Mouse (Mus musculus): ENCODE results near the gene Sgca. TPM values are rescaled to one million over a fixed set of nuclear protein-coding genes. Genes with fewer than 3 reads are reported as not detected.
A peak's percentile ranks its signal among the peaks of the same experiment; 100 is the strongest.

Gene Sgca
- polyA plus RNA-seq, 1 experiment from 2014 or later = 0.52 TPM

- Histone ChIP-seq H3K4me3 (no peak overlapping the region), H3K4me2 (0 out of 2 replicates have a peak overlapping the region, but pooled peaks have one; percentile 10), H3K36me3 (no peaks in the 10 kb centered on the region), H3K4me1 (replicated peaks) (peaks cover 12% of the 10 kb centered on the region), H3K9me3 (no peaks in the 10 kb centered on the region), H3K27me3 (no peaks in the 10 kb centered on the region), H3K9ac (no peak overlapping the region), H3K27ac (no peak overlapping the region)
- WGBS = 25% methylated on average over 13 of the region's 16 CpGs
- no peak for ATAC-seq (ENCODE audit: low FRiP score)
These were observed 60.3 kb downstream of the Sgca start for GRCm38 (mm10) chr11:94915675-94916403.

- H3K27ac ChIP-seq = no peak overlapping the region
- no peak overlapping the region for H3K4me2 ChIP-seq
- no peak overlapping the region for H3K9ac ChIP-seq
- no peak overlapping the region for H3K4me3 ChIP-seq
- no peaks in the 10 kb centered on the region for H3K27me3 ChIP-seq
- no peak for ATAC-seq (ENCODE audit: low FRiP score)
- 72% methylated on average over 6 of the region's 6 CpGs for WGBS
- H3K4me1 ChIP-seq (replicated peaks) = peaks cover 12% of the 10 kb centered on the region
- no peaks in the 10 kb centered on the region for H3K9me3 ChIP-seq
- H3K36me3 ChIP-seq = no peaks in the 10 kb centered on the region
These were observed 62.6 kb downstream of the Sgca start for GRCm38 (mm10) chr11:94913302-94914090.

Other genes starting within 250 kb of the Sgca start
- gene Cdc34b, start 234.5 kb downstream of the Sgca start, polyA plus RNA-seq (2015; fragmentation: Nextera tagmentation; extraction: Ambion mirVana) = 0.14 TPM in 1 of 2 replicates, not detected in the other
- not detected in 2 replicates for gene Tmem92, start 193.6 kb downstream of the Sgca start, polyA plus RNA-seq (2015; fragmentation: Nextera tagmentation; extraction: Ambion mirVana)
- 128 and 217 TPM in 2 replicates for gene Col1a1, start 40.1 kb downstream of the Sgca start, polyA plus RNA-seq (2015; fragmentation: Nextera tagmentation; extraction: Ambion mirVana)
- gene Hils1, start 8.7 kb downstream of the Sgca start, polyA plus RNA-seq (2015; fragmentation: Nextera tagmentation; extraction: Ambion mirVana) = not detected in 2 replicates
- 16.9 and 17.3 TPM in 2 replicates for gene Ppp1r9b, start 14.7 kb upstream of the Sgca start, polyA plus RNA-seq (2015; fragmentation: Nextera tagmentation; extraction: Ambion mirVana)
- gene Samd14, start 33.6 kb upstream of the Sgca start, polyA plus RNA-seq (2015; fragmentation: Nextera tagmentation; extraction: Ambion mirVana) = 132 and 142 TPM in 2 replicates
- 24.2 and 25.5 TPM in 2 replicates for gene Pdk2, start 65.0 kb upstream of the Sgca start, polyA plus RNA-seq (2015; fragmentation: Nextera tagmentation; extraction: Ambion mirVana)
- gene Itga3, start 100.5 kb upstream of the Sgca start, polyA plus RNA-seq (2015; fragmentation: Nextera tagmentation; extraction: Ambion mirVana) = 10.3 and 11.4 TPM in 2 replicates
- gene Dlx3, start 143.8 kb upstream of the Sgca start, polyA plus RNA-seq (2015; fragmentation: Nextera tagmentation; extraction: Ambion mirVana) = 0.44 and 0.49 TPM in 2 replicates
- gene Dlx4, start 169.9 kb upstream of the Sgca start, polyA plus RNA-seq (2015; fragmentation: Nextera tagmentation; extraction: Ambion mirVana) = 0.17 TPM in 1 of 2 replicates, not detected in the other